Mouse (Mus musculus) limb, embryonic 11.5 days (tissue): ENCODE results near the gene Dnaic2. TPM values are rescaled to one million over a fixed set of nuclear protein-coding genes. Genes with fewer than 3 reads are reported as not detected.

Experiments
- ATAC-seq: fragments of 200-750 bp; cut with Nextera tagmentation; 2 replicates; pipeline ENCODE4 v1.8.0; 2017; ENCODE audit warnings: low read depth; ENCODE audit not compliant: insufficient number of reproducible peaks, low FRiP score, low TSS enrichment
- DNase-seq: peaks from one replicate; pipeline ENCODE4 v3.0.0-alpha.2; 2015; ENCODE audit warnings: low spot score
- H3K27ac ChIP-seq: fragments of 300-500 bp; sonication (generic); replicated peaks from 2 replicates; pipeline ENCODE4 v1.5.1; 2014; ENCODE audit warnings: low read depth, mild to moderate bottlenecking, low read length
- H3K27me3 ChIP-seq: fragments of 300-500 bp; sonication (generic); 2 replicates; pipeline ENCODE4 v1.6.1; 2014; ENCODE audit warnings: mild to moderate bottlenecking, low read length, mixed read lengths; ENCODE audit not compliant: control insufficient read depth, insufficient read depth
- H3K36me3 ChIP-seq: fragments of 300-500 bp; sonication (generic); 2 replicates; pipeline ENCODE4 v1.6.1; 2014; ENCODE audit warnings: mild to moderate bottlenecking, low read length, moderate library complexity, mixed read lengths; ENCODE audit not compliant: control insufficient read depth, insufficient read depth
- H3K4me1 ChIP-seq: fragments of 300-500 bp; sonication (generic); 2 replicates; pipeline ENCODE4 v1.6.1; 2014; ENCODE audit warnings: low read length, mixed read lengths; ENCODE audit not compliant: control insufficient read depth, insufficient read depth
- H3K4me2 ChIP-seq: fragments of 300-500 bp; sonication (generic); 2 replicates; pipeline ENCODE4 v1.6.1; 2014; ENCODE audit warnings: low read depth, mild to moderate bottlenecking, moderate library complexity; ENCODE audit not compliant: severe bottlenecking
- H3K4me3 ChIP-seq: fragments of 300-500 bp; sonication (generic); 2 replicates; pipeline ENCODE4 v1.5.1; 2014; ENCODE audit warnings: low read depth, low read length
- H3K9ac ChIP-seq: fragments of 300-500 bp; sonication (generic); 2 replicates; pipeline ENCODE4 v1.6.1; 2014; ENCODE audit warnings: mild to moderate bottlenecking, low read length
- H3K9me3 ChIP-seq: fragments of 300-500 bp; sonication (generic); 2 replicates; pipeline ENCODE4 v1.6.1; 2016; ENCODE audit warnings: low read length; ENCODE audit not compliant: control insufficient read depth
- WGBS: fragments of 180-500 bp; shearing (Covaris S2); extraction: QIAGEN DNeasy Blood & Tissue Kit; methylation state at CpG from one replicate; pipeline ENCODE4 v1.1.7; 2014; 5-methylcytosine and 5-hydroxymethylcytosine counted together
- polyA plus RNA-seq: library from polyadenylated mRNA; unstranded; fragments of >200 nt; fragmentation: Nextera tagmentation; extraction: Ambion mirVana; gene quantifications from 2 replicates; pipeline ENCODE4 v1.2.1, GENCODE M21; 2014

The Dnaic2 gene
- polyA plus RNA-seq, 1 experiment from 2014 or later = 0.20 TPM

- H3K4me2 ChIP-seq = no peak overlapping the region
- no peak overlapping the region for H3K27ac ChIP-seq
- DNase-seq = no peak
- H3K4me3 ChIP-seq = no peak overlapping the region
- H3K36me3 ChIP-seq = no peaks in the 10 kb centered on the region; the same call in 1 of the 2 replicates
- 91% methylated on average over 6 of the region's 6 CpGs for WGBS
- no peaks in the 10 kb centered on the region for H3K4me1 ChIP-seq
- no peaks in the 10 kb centered on the region for H3K9me3 ChIP-seq
- no peaks in the 10 kb centered on the region for H3K27me3 ChIP-seq
- no peak overlapping the region for H3K9ac ChIP-seq
- ATAC-seq = no peak
These were observed 33.8 kb upstream of the Dnaic2 start for GRCm38 (mm10) chr11:114693456-114693855.

- no peak overlapping the region for H3K27ac ChIP-seq
- H3K9ac ChIP-seq = no peak overlapping the region
- no peak overlapping the region for H3K4me2 ChIP-seq
- ATAC-seq (no peak), DNase-seq (no peak)
- H3K4me1 ChIP-seq = no peaks in the 10 kb centered on the region
- H3K9me3 ChIP-seq = no peaks in the 10 kb centered on the region
- WGBS = 75% methylated on average over 2 of the region's 2 CpGs
- H3K4me3 ChIP-seq = no peak overlapping the region
- H3K27me3 ChIP-seq = no peaks in the 10 kb centered on the region
- no peaks in the 10 kb centered on the region; the same call in 1 of the 2 replicates for H3K36me3 ChIP-seq
These were observed 32.8 kb upstream of the Dnaic2 start for GRCm38 (mm10) chr11:114694451-114694850.

DNA sequence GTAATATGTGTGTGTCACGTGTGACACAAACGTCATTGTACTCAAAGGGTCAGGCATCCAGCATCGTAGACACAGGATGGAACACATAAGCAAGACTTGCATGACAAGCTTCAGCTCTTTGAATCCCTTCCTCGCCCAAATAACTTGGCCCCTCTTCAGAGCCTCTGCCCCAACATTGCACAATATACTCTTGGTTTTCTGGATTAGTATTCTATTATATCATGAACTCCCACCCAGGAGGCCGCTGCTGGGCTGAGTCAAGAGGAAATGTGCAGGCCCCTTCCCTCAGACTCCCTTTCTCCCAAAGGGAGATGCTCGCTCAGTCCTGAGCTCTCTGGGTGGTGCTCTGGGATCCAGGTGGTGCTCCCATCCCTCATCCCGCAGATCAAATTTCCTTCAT lies 28.7 kb upstream of the Dnaic2 start:
- Histone ChIP-seq H3K36me3 (no peaks in the 10 kb centered on the region), H3K9ac (no peak overlapping the region), H3K4me3 (no peak overlapping the region), H3K27me3 (no peaks in the 10 kb centered on the region), H3K4me2 (no peak overlapping the region), H3K9me3 (no peaks in the 10 kb centered on the region), H3K27ac (no peak overlapping the region), H3K4me1 (no peaks in the 10 kb centered on the region)
- no peak for DNase-seq
- 89% methylated on average over 7 of the region's 7 CpGs for WGBS
- ATAC-seq = no peak

- H3K4me1 ChIP-seq = no peaks in the 10 kb centered on the region
- DNase-seq (no peak), ATAC-seq (no peak)
- H3K36me3 ChIP-seq = no peaks in the 10 kb centered on the region
- no peaks in the 10 kb centered on the region for H3K9me3 ChIP-seq
- H3K4me3 ChIP-seq = no peak overlapping the region
- H3K27me3 ChIP-seq = no peaks in the 10 kb centered on the region
- no peak overlapping the region for H3K27ac ChIP-seq
- no peak overlapping the region for H3K4me2 ChIP-seq
- no peak overlapping the region for H3K9ac ChIP-seq
- WGBS = 88% methylated on average over 12 of the region's 12 CpGs
These were observed 27.7 kb upstream of the Dnaic2 start for GRCm38 (mm10) chr11:114699511-114699910.

DNA sequence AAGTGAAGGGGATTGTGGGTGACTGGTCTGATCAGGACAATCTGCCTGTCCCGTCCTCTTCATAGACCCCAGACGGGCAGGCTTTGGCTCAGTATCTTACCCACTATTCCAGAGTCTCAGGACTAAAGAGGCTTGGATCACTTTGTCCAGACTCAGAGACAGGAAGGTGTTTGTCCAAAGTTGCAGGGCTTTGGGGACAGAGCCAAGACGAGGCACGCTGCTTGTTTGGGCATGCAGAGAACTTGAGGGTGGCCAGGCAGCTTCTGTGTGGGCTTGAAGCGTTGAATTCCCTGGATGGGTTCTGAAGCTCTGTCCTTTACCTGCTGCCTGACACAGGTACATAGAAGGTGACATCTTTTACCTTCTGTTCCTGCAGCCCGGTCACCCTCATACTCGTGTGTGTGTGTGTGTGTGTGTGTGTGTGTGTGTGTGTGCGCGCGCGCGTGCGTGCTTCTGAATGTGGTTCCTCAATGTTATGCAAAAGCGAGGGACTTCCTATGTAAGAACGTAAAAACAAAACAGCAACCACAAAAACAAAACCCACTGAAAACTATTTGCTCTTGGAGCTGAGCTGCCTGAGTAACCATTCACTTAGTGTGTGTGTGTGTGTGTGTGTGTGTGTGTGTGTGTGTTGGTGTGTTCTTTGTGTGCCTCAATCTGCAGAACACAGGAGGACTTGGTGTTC lies 24.8 kb upstream of the Dnaic2 start:
- Histone ChIP-seq H3K27ac (no peak overlapping the region), H3K36me3 (no peaks in the 10 kb centered on the region), H3K4me1 (no peaks in the 10 kb centered on the region), H3K4me3 (no peak overlapping the region), H3K4me2 (no peak overlapping the region), H3K9me3 (no peaks in the 10 kb centered on the region), H3K27me3 (no peaks in the 10 kb centered on the region), H3K9ac (0 out of 2 replicates have a peak overlapping the region, but pooled peaks have one; percentile 5)
- ATAC-seq (no peak), DNase-seq (no peak)
- 88% methylated on average over 15 of the region's 15 CpGs for WGBS

- H3K27me3 ChIP-seq = no peaks in the 10 kb centered on the region
- no peaks in the 10 kb centered on the region for H3K36me3 ChIP-seq
- no peak overlapping the region for H3K27ac ChIP-seq
- DNase-seq = no peak
- H3K9me3 ChIP-seq = no peaks in the 10 kb centered on the region
- no peak overlapping the region for H3K9ac ChIP-seq
- no peak overlapping the region for H3K4me3 ChIP-seq
- no peak overlapping the region for H3K4me2 ChIP-seq
- H3K4me1 ChIP-seq = no peaks in the 10 kb centered on the region
- no peak for ATAC-seq
- WGBS = 86% methylated on average over 6 of the region's 6 CpGs
These were observed 24.2 kb upstream of the Dnaic2 start for GRCm38 (mm10) chr11:114702996-114703361.

GRCm38 (mm10) chr11:114704071-114704913 lies 22.9 kb upstream of the Dnaic2 start:
- H3K36me3 ChIP-seq = no peaks in the 10 kb centered on the region
- no peak overlapping the region for H3K4me3 ChIP-seq
- no peaks in the 10 kb centered on the region for H3K9me3 ChIP-seq
- no peak overlapping the region for H3K9ac ChIP-seq
- no peaks in the 10 kb centered on the region for H3K4me1 ChIP-seq
- WGBS = 74% methylated on average over 22 of the region's 22 CpGs
- no peak overlapping the region for H3K27ac ChIP-seq
- no peaks in the 10 kb centered on the region for H3K27me3 ChIP-seq
- DNase-seq (no peak), ATAC-seq (no peak)
- no peak overlapping the region for H3K4me2 ChIP-seq

GRCm38 (mm10) chr11:114706358-114706757 lies 20.9 kb upstream of the Dnaic2 start:
- Histone ChIP-seq H3K36me3 (no peaks in the 10 kb centered on the region), H3K9ac (no peak overlapping the region), H3K27me3 (no peaks in the 10 kb centered on the region), H3K4me1 (no peaks in the 10 kb centered on the region), H3K27ac (no peak overlapping the region), H3K9me3 (no peaks in the 10 kb centered on the region), H3K4me2 (no peak overlapping the region), H3K4me3 (no peak overlapping the region)
- DNase-seq (no peak), ATAC-seq (no peak)
- 83% methylated on average over 5 of the region's 5 CpGs for WGBS
